Mouse (Mus musculus) liver, postnatal 0 days (tissue): ENCODE measurements around the gene Retreg1. TPM values are rescaled to one million over a fixed set of nuclear protein-coding genes. Genes with fewer than 3 reads are reported as not detected.

ENCODE experiments used
- ATAC-seq: fragments of 200-750 bp; cut with Nextera tagmentation; 2 replicates; pipeline ENCODE4 v1.8.0; 2017; ENCODE audit warnings: mild to moderate bottlenecking, moderate library complexity
- DNase-seq: peaks from one replicate; pipeline ENCODE4 v3.0.0-alpha.2; 2016
- H3K27ac ChIP-seq: fragments of 300-500 bp; sonication (generic); 2 replicates; pipeline ENCODE4 v1.5.1; 2014; ENCODE audit warnings: antibody characterized with exemption, moderate library complexity, mild to moderate bottlenecking, low read depth
- H3K27me3 ChIP-seq: fragments of 300-500 bp; sonication (generic); 2 replicates; pipeline ENCODE4 v1.6.1; 2014; ENCODE audit warnings: low read length, control low read depth, mixed read lengths; ENCODE audit not compliant: insufficient read depth
- H3K36me3 ChIP-seq: fragments of 300-500 bp; sonication (generic); replicated peaks from 2 replicates; pipeline ENCODE4 v1.6.1; 2014; ENCODE audit warnings: mild to moderate bottlenecking, control low read depth, low read length, moderate library complexity, mixed read lengths; ENCODE audit not compliant: insufficient read depth
- H3K4me1 ChIP-seq: fragments of 300-500 bp; sonication (generic); 2 replicates; pipeline ENCODE4 v1.6.1; 2014; ENCODE audit warnings: antibody characterized with exemption, mild to moderate bottlenecking, control low read depth; ENCODE audit not compliant: insufficient read depth
- H3K4me2 ChIP-seq: fragments of 300-500 bp; sonication (generic); 2 replicates; pipeline ENCODE4 v1.6.1; 2014; ENCODE audit warnings: low read depth, mild to moderate bottlenecking, low read length, moderate library complexity, mixed read lengths
- H3K4me3 ChIP-seq: fragments of 300-500 bp; sonication (generic); 2 replicates; pipeline ENCODE4 v1.5.1; 2014; ENCODE audit warnings: low read depth, low read length
- H3K9ac ChIP-seq: fragments of 300-500 bp; sonication (generic); replicated peaks from 2 replicates; pipeline ENCODE4 v1.6.1; 2014; ENCODE audit warnings: mild to moderate bottlenecking, moderate library complexity
- H3K9me3 ChIP-seq: fragments of 300-500 bp; sonication (generic); 2 replicates; pipeline ENCODE4 v1.6.1; 2016; ENCODE audit warnings: mild to moderate bottlenecking, control low read depth, low read length, mixed read lengths
- CTCF ChIP-seq: sonication (generic); IDR thresholded peaks from 2 replicates; pipeline ENCODE4 v1.5.1; 2016; ENCODE audit warnings: antibody characterized with exemption, low read depth
- EP300 ChIP-seq: IDR thresholded peaks from 2 replicates; pipeline ENCODE4 v1.6.1; 2016; ENCODE audit warnings: antibody characterized with exemption, low read depth, mild to moderate bottlenecking
- WGBS: fragments of 180-500 bp; shearing (Covaris S2); extraction: QIAGEN DNeasy Blood & Tissue Kit; methylation state at CpG from one replicate; pipeline ENCODE4 v1.1.7; 2014; ENCODE audit not compliant: insufficient replicate concordance; 5-methylcytosine and 5-hydroxymethylcytosine counted together
- polyA plus RNA-seq: library from polyadenylated mRNA; unstranded; fragments of >200 nt; fragmentation: Nextera tagmentation; extraction: Ambion mirVana; gene quantifications from 2 replicates; pipeline ENCODE4 v1.2.1, GENCODE M21; 2015

Retreg1 gene
- polyA plus RNA-seq, 1 experiment from 2014 or later, result 18.6 TPM

DNA sequence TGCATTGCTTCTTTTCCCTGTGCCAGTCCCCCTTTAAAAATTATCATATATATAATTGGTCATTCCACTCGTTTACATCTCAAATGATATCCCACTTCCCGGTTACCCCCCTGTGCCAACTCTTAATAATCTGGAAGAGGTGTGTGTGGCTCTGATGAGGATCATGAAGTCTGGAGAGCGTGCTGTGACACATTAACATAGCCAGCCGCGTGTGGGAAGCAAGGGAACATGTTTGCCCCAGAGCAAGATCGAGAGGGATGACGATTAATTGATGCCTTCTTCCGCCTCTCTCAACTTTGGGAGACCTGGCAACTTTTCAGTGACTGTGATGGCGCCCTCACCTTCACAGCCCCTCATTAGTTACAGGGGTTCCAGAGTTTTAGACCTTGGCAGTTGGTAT is 106.7 kb downstream of the Retreg1 start:
- no peak for ATAC-seq
- WGBS, result 85% methylated on average over 9 of the region's 9 CpGs

DNA sequence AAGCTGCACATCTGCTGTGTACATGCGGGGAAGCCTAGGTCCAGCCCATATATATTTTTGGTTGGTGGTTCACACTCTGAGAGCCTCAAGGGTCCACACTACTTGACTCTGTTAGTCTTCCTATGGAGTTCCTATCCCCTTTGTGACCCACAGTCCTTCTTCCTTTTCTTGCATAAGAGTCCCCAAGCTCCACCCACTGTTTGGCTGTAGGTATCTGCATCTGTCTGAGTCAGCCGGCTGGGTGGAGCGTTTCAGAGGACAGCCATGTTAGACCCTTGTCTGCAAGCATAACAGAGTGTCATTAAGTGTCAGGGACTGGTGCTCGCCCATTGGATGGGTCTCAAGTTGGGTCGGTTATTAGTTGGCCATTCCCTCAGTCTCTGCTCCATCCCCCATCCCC is 107.6 kb downstream of the Retreg1 start:
- 61% methylated on average over 5 of the region's 5 CpGs for WGBS
- H3K27me3 ChIP-seq, result no peaks in the 10 kb centered on the region
- TF ChIP-seq EP300 (no peak), CTCF (no peak)
- ATAC-seq, result peak; percentile 47
- H3K4me1 ChIP-seq, result peaks cover 18% of the 10 kb centered on the region
- no peak overlapping the region for H3K27ac ChIP-seq
- no peak overlapping the region for H3K4me3 ChIP-seq
- DNase-seq, result peak; percentile 20
- H3K4me2 ChIP-seq, result no peak overlapping the region
- no peaks in the 10 kb centered on the region for H3K9me3 ChIP-seq
- 0 out of 2 replicates have a peak, but pooled peaks cover 3% of the 10 kb centered on the region for H3K36me3 ChIP-seq
- no peak overlapping the region for H3K9ac ChIP-seq

More for the DNA sequence above, 106.7 kb downstream of the Retreg1 start:
- Histone ChIP-seq H3K36me3 (0 out of 2 replicates have a peak, but pooled peaks cover 3% of the 10 kb centered on the region), H3K4me1 (peaks cover 18% of the 10 kb centered on the region), H3K4me3 (no peak overlapping the region), H3K27ac (no peak overlapping the region), H3K9me3 (no peaks in the 10 kb centered on the region), H3K4me2 (no peak overlapping the region), H3K27me3 (no peaks in the 10 kb centered on the region), H3K9ac (no peak overlapping the region)
- DNase-seq, result no peak
- TF ChIP-seq CTCF, result no peak
- no peak for TF ChIP-seq EP300

GRCm38 (mm10) chr15:25951037-25951436 is 108.1 kb downstream of the Retreg1 start:
- WGBS, result 59% methylated on average over 4 of the region's 4 CpGs

GRCm38 (mm10) chr15:25956001-25956400 is 113.0 kb downstream of the Retreg1 start:
- no peak for ATAC-seq
- no peaks in the 10 kb centered on the region for H3K27me3 ChIP-seq
- no peak overlapping the region for H3K9ac ChIP-seq
- no peak overlapping the region for H3K4me3 ChIP-seq
- no peak overlapping the region for H3K27ac ChIP-seq
- 72% methylated on average over 5 of the region's 5 CpGs for WGBS
- no peak for TF ChIP-seq EP300
- no peak for TF ChIP-seq CTCF
- H3K4me2 ChIP-seq, result no peak overlapping the region
- no peaks in the 10 kb centered on the region for H3K36me3 ChIP-seq
- DNase-seq, result no peak
- H3K9me3 ChIP-seq, result no peaks in the 10 kb centered on the region
- H3K4me1 ChIP-seq, result peaks cover 6% of the 10 kb centered on the region; the same call in 1 of the 2 replicates

More at GRCm38 (mm10) chr15:25951037-25951436, 108.1 kb downstream of the Retreg1 start:
- H3K4me2 ChIP-seq, result no peak overlapping the region
- no peak overlapping the region for H3K9ac ChIP-seq
- H3K27me3 ChIP-seq, result no peaks in the 10 kb centered on the region
- TF ChIP-seq EP300 (no peak), CTCF (no peak)
- no peak overlapping the region for H3K4me3 ChIP-seq
- peaks cover 18% of the 10 kb centered on the region for H3K4me1 ChIP-seq
- ATAC-seq, result no peak
- no peak overlapping the region for H3K27ac ChIP-seq
- H3K9me3 ChIP-seq, result no peaks in the 10 kb centered on the region
- no peak for DNase-seq
- H3K36me3 ChIP-seq, result 0 out of 2 replicates have a peak, but pooled peaks cover 3% of the 10 kb centered on the region

GRCm38 (mm10) chr15:25956422-25957117 is 113.6 kb downstream of the Retreg1 start:
- ATAC-seq (no peak), DNase-seq (no peak)
- Histone ChIP-seq H3K4me1 (peaks cover 5% of the 10 kb centered on the region; the same call in 1 of the 2 replicates), H3K9me3 (no peaks in the 10 kb centered on the region), H3K27ac (no peak overlapping the region), H3K4me3 (no peak overlapping the region), H3K27me3 (no peaks in the 10 kb centered on the region), H3K36me3 (no peaks in the 10 kb centered on the region), H3K9ac (no peak overlapping the region), H3K4me2 (no peak overlapping the region)
- no peak for TF ChIP-seq EP300
- TF ChIP-seq CTCF, result no peak
- WGBS, result 67% methylated on average over 11 of the region's 11 CpGs

GRCm38 (mm10) chr15:25957651-25958050 is 114.7 kb downstream of the Retreg1 start:
- Histone ChIP-seq H3K4me1 (peaks cover 5% of the 10 kb centered on the region; the same call in 1 of the 2 replicates), H3K4me2 (no peak overlapping the region), H3K9ac (no peak overlapping the region), H3K27ac (no peak overlapping the region), H3K9me3 (no peaks in the 10 kb centered on the region), H3K36me3 (no peaks in the 10 kb centered on the region), H3K4me3 (no peak overlapping the region), H3K27me3 (no peaks in the 10 kb centered on the region)
- WGBS, result 73% methylated on average over 10 of the region's 10 CpGs
- ATAC-seq (no peak), DNase-seq (no peak)
- TF ChIP-seq CTCF (no peak), EP300 (no peak)

DNA sequence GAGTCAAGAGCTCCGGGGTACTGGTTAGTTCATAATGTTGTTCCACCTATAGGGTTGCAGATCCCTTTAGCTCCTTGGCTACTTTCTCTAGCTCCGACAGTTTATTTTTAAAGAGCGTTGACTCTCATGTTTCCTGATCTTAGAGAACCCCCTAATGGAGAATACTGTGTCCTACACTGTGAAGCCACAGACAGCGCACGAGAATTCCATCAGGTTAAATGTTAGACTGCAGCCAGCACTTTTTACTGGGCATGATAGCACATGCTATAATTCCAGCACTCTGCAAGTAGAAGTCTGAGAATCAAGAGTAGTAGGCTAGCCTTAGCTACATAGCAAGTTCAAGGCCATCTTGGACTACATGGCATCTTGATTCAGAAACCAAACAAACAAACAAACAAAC is 116.4 kb downstream of the Retreg1 start:
- DNase-seq (no peak), ATAC-seq (peak; percentile 63)
- H3K27me3 ChIP-seq, result no peaks in the 10 kb centered on the region
- no peaks in the 10 kb centered on the region for H3K36me3 ChIP-seq
- no peaks in the 10 kb centered on the region for H3K9me3 ChIP-seq
- H3K4me1 ChIP-seq, result peaks cover 5% of the 10 kb centered on the region; the same call in 1 of the 2 replicates
- WGBS, result 18% methylated on average over 4 of the region's 5 CpGs
- peak; percentile 68 for TF ChIP-seq CTCF
- no peak for TF ChIP-seq EP300
- H3K4me2 ChIP-seq, result no peak overlapping the region
- no peak overlapping the region for H3K27ac ChIP-seq
- no peak overlapping the region for H3K4me3 ChIP-seq
- no peak overlapping the region for H3K9ac ChIP-seq
